Mouse (Mus musculus): ENCODE results near the gene Phf12. TPM values are rescaled to one million over a fixed set of nuclear protein-coding genes. Genes with fewer than 3 reads are reported as not detected.
A peak's percentile ranks its signal among the peaks of the same experiment; 100 is the strongest.

Gene Phf12
- 29.5 and 39.0 TPM in 2 replicates for total RNA-seq (2017)

DNA sequence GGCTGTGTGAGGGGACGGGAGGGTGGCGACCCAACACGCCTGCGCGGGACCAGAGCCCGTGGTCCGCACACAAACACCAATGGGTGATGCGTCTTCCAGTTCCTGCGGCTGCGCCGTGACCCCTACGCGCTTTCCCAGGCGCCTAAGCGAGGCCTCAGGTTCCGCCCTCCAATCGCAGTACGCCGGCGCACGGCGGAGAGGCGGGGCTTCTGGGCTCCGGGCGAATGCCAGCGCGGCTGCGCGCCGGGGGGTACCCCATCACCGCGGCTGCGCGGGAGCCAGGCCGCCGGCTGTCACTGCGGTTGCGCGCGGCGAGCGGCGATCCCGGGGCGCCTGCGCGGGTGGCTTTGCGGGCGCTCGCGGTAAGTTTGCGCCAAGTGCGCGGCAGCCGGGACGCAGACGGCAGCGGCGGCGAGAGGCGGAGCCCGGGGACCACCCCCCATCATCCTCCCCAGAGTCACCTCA, at the start of gene Phf12:
Gene Phf12 (plus strand): TSS at position 314 of the 465 bp plus-strand sequence.
- ATAC-seq (replicated peaks; ENCODE audit: low read depth, poor library complexity, severe bottlenecking), result peak; percentile 75

DNA sequence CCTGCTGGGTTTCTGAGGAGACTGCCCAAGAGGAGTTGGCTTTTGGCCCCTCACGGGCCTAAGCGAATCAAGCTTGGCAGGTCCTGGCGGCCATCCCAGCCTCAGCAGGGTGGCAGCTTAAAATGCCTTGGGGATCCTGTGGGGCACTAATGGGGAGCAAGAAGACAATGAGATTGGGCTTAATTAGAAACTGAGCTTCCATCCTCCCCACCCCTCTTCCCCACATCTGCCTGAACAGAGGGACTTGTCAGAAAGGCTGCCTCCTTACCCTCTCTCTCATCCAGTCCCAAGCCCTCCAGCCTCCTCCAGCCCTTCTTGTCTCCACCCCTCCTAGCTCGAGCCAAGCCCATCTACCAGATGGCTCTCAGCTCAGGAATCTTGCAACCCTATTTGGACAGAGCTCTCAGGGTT, 48.4 kb upstream of the Phf12 start:
- no peak for ATAC-seq (replicated peaks; ENCODE audit: low read depth, poor library complexity, severe bottlenecking)

DNA sequence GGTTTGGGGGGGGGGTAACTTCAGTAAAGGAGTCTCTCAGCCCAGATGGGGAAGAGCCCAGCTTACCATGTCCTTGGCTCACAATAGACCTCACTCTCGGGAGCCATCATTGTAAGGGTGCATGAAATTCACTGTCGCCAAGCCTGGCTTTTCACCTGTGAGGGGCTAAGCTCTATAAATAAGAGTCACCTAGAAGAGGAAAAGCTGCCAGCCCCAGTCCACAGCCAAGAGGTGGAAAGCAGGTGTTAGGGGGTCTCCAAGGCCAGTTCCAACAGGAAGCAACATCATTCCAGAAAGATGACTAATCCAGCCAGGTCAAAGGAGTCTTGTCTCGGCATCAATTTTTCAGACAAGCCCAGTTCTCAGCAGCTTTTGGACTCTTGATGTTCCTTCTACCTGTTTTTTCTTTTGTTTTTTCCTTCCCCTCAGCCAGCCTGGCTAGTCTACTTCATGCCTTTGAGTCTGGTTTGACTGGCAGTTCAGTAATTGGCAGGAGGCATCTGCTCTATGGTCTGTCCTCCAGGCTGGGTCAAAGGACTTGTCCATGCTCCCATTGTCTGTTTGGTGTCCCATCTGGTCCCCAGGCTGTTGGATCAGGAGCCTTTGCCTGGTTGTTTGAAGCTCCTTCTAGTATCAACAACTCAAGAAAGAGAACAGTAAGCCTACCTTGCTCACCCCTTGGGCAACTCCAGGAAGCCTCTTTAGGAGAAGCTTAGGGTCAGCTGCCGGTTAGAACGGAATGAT, 47.8 kb upstream of the Phf12 start:
- no peak for ATAC-seq (replicated peaks; ENCODE audit: low read depth, poor library complexity, severe bottlenecking)

- ATAC-seq (replicated peaks; ENCODE audit: low read depth, poor library complexity, severe bottlenecking), result no peak
Observed at GRCm38 (mm10) chr11:77936846-77937245, 45.7 kb upstream of the Phf12 start.

GRCm38 (mm10) chr11:77937649-77938410, 44.7 kb upstream of the Phf12 start:
- ATAC-seq (replicated peaks; ENCODE audit: low read depth, poor library complexity, severe bottlenecking), result no peak

DNA sequence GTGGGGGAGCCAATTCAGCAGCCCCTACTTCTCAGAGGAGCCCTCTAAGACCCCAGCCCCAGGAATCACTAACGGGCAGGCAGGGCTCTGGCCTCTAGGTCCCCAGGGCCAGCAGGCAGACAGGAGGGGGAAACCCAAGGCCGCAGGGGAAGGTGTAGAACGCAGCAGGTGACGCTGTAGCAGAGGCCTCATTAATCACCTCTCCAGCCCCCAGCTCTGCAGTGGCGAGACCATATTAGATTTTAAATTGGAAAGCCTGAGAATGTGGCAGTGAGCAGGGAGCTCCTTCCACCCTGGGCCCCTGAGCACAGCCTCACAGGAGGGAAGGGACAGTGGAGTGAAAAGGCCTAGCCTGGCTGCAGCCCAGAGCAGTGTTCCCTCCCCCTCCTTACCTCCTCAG, 40.3 kb upstream of the Phf12 start:
- no peak for ATAC-seq (replicated peaks; ENCODE audit: low read depth, poor library complexity, severe bottlenecking)

- ATAC-seq (replicated peaks; ENCODE audit: low read depth, poor library complexity, severe bottlenecking), result no peak
Observed at GRCm38 (mm10) chr11:77947860-77948259, 34.7 kb upstream of the Phf12 start.

- ATAC-seq (replicated peaks; ENCODE audit: low read depth, poor library complexity, severe bottlenecking), result no peak
Observed at GRCm38 (mm10) chr11:77950125-77950685, 32.3 kb upstream of the Phf12 start.

- ATAC-seq (replicated peaks; ENCODE audit: low read depth, poor library complexity, severe bottlenecking), result no peak
Observed at GRCm38 (mm10) chr11:77950797-77951228, 31.7 kb upstream of the Phf12 start.

GRCm38 (mm10) chr11:77953671-77954070, 28.9 kb upstream of the Phf12 start:
- ATAC-seq (replicated peaks; ENCODE audit: low read depth, poor library complexity, severe bottlenecking), result peak; percentile 73

GRCm38 (mm10) chr11:77956428-77956827, 26.1 kb upstream of the Phf12 start:
- no peak for ATAC-seq (replicated peaks; ENCODE audit: low read depth, poor library complexity, severe bottlenecking)

- ATAC-seq (replicated peaks; ENCODE audit: low read depth, poor library complexity, severe bottlenecking), result no peak
Observed at GRCm38 (mm10) chr11:77958268-77958667, 24.3 kb upstream of the Phf12 start.

DNA sequence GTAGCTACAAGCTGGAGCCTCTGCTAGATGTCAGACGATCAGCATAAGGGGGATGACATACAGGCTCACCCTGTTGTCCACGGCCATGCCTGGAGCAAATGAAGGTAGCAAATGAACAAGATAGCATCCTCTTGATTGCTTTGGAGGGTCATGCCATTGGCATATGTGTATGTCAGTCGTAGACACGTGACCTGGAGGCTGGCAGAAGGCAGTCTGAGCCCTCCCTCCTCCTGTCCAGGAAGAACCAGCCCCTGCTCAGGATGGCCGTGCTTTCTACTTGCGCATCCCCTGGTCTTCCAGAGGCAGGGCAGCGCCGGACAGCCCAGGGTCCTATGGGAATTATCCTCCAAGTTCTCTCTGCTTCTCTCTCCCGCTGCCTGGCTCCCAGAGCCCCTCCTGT, 23.6 kb upstream of the Phf12 start:
- ATAC-seq (replicated peaks; ENCODE audit: low read depth, poor library complexity, severe bottlenecking), result no peak

DNA sequence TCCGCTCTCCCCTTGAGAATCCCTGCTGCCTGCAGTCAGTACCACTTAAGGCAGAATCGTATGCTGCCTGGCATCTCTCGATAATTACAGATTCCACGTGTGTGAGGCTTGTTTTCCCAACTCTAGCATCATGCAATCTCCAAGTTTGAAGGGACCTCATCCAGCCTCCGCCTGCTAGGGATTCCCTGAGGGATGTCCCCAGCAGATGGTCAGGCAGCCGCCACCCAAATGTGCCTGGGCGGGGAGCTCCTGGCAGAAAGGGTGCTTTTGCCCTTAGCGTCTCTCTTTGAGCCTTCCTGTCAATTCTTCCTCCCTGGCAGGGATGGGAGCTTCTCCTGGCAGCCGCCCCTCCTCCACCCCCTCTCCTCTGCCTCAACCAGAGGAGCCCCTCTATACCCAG, 22.4 kb upstream of the Phf12 start:
- no peak for ATAC-seq (replicated peaks; ENCODE audit: low read depth, poor library complexity, severe bottlenecking)

DNA sequence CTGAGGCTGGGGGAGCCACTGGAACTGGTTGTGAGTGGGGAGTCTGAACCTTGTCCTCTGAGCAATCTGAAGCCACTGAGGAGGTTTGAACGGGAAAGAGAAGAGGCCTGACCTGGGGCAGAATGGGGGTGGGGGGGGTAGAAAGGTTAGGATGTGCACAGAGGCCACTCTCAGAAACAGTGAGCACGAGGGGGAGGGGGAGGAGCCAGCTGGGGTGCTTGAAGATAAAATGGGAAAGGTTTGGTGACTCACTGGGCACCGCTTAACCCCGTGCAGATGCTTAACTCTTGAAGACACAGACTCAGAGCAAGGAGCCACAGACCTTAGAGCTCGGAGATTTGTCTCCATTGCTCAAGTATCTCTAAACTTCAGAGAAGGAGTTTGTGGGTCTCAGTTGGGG, 21.7 kb upstream of the Phf12 start:
- ATAC-seq (replicated peaks; ENCODE audit: low read depth, poor library complexity, severe bottlenecking), result no peak

DNA sequence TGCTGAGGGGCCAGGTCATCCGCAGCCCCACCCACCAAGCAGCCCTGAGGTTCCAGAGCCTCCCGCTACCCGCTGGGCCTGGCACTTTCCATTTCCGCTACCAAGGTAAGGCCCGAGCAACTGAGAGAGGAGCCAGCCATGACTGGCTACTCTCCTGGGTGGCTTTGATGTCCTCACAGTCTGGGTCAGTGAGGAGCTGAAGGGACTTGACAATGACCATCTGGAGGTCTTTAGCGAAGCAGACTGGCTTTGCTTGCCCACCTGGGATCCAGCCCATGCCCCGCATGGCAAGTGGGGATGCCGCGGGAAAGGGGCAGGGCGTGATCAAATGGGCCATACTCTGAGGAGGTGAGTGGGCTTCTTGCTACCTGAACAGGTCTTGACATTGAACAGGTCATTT, 19.6 kb upstream of the Phf12 start:
- no peak for ATAC-seq (replicated peaks; ENCODE audit: low read depth, poor library complexity, severe bottlenecking)

DNA sequence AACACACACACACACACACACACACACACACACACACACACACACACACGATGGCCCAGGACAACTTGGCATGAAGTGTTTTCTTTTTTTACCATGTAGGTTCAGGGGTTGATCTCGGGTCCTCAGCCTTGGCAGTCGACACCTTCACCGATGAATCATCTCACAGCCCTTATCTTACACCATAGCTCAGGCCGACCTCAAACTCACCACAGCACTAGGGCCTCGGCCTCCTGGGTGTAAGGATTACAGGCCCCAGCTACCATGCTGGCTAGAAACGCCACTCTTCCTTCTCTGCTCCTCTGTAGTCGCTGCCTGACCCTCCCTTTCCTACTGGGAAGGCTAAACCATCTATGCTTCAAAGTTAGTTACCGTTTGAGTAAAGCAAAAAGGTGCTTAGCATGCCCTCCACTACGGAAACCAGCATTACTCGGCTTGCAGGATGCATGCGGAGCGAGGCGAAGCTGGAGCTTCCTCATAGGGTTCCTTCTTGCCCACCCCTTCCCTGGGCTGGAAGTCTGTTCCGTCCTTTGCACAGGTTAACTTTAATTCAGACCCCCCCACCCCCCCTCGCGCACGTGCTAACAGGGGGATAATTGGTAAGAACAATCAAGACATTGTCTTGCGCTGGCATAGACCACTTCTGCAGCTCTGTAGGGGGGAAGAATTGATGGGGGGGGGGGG, 18.0 kb upstream of the Phf12 start:
- peak; percentile 87 for ATAC-seq (replicated peaks; ENCODE audit: low read depth, poor library complexity, severe bottlenecking)

- no peak for ATAC-seq (replicated peaks; ENCODE audit: low read depth, poor library complexity, severe bottlenecking)
Observed at GRCm38 (mm10) chr11:77965101-77966036, 17.2 kb upstream of the Phf12 start.

- ATAC-seq (replicated peaks; ENCODE audit: low read depth, poor library complexity, severe bottlenecking), result no peak
Observed at GRCm38 (mm10) chr11:77966037-77966391, 16.5 kb upstream of the Phf12 start.

DNA sequence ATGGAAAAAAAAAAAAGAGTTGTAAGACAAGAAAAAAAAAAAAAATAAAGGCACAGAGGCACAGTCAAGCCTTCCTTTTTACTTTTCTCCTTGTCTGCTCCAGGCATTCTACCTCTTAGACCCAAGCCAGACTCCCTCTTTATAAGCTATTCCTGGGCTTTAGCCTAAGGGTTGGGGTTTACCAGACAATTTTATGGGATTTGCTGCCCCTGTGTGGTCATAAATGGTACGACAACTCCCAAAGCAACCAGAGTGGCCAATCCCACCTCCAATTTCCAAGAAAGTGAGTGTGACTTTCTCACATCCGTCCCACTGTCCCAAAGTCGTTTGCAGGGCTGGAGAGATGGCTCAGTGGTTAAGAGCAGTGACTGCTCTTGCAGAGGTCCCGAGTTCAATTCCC, 15.4 kb upstream of the Phf12 start:
- peak; percentile 63 for ATAC-seq (replicated peaks; ENCODE audit: low read depth, poor library complexity, severe bottlenecking)
